Mouse (Mus musculus) heart, embryonic 16.5 days (tissue): ENCODE results near the gene Pkd1. TPM values are rescaled to one million over a fixed set of nuclear protein-coding genes. Genes with fewer than 3 reads are reported as not detected.
A peak's percentile ranks its signal among the peaks of the same experiment; 100 is the strongest.

Source experiments
- ATAC-seq: fragments of 200-750 bp; cut with Nextera tagmentation; replicated peaks from 2 replicates; pipeline ENCODE4 v1.8.0; 2017; ENCODE audit warnings: moderate number of reproducible peaks; ENCODE audit not compliant: insufficient read depth, low FRiP score; ENCODE audit errors: extremely low read depth
- H3K27ac ChIP-seq: fragments of 300-500 bp; sonication (generic); 2 replicates; pipeline ENCODE4 v1.5.1; 2014; ENCODE audit warnings: mild to moderate bottlenecking, low read length, control low read depth, moderate library complexity
- H3K27me3 ChIP-seq: fragments of 300-500 bp; sonication (generic); 2 replicates; pipeline ENCODE4 v1.6.1; 2014; ENCODE audit warnings: low read length, mixed read lengths; ENCODE audit not compliant: control insufficient read depth, insufficient read depth
- H3K36me3 ChIP-seq: fragments of 300-500 bp; sonication (generic); 2 replicates; pipeline ENCODE4 v1.6.1; 2014; ENCODE audit not compliant: control insufficient read depth, insufficient read depth
- H3K4me1 ChIP-seq: fragments of 300-500 bp; sonication (generic); 2 replicates; pipeline ENCODE4 v1.6.1; 2014; ENCODE audit warnings: low read length, mixed read lengths; ENCODE audit not compliant: control insufficient read depth, insufficient read depth
- H3K4me2 ChIP-seq: fragments of 300-500 bp; sonication (generic); 2 replicates; pipeline ENCODE4 v1.6.1; 2014; ENCODE audit warnings: low read depth, mild to moderate bottlenecking, control low read depth, low read length
- H3K4me3 ChIP-seq: fragments of 300-500 bp; sonication (generic); 2 replicates; pipeline ENCODE4 v1.5.1; 2014; ENCODE audit warnings: mild to moderate bottlenecking, control low read depth, low read length
- H3K9ac ChIP-seq: fragments of 300-500 bp; sonication (generic); 2 replicates; pipeline ENCODE4 v1.6.1; 2014; ENCODE audit warnings: low read length, control low read depth
- H3K9me3 ChIP-seq: fragments of 300-500 bp; sonication (generic); replicated peaks from 2 replicates; pipeline ENCODE4 v1.6.1; 2016; ENCODE audit warnings: low read length; ENCODE audit not compliant: control insufficient read depth
- WGBS: fragments of 180-500 bp; shearing (Covaris S2); extraction: QIAGEN DNeasy Blood & Tissue Kit; methylation state at CpG from one replicate; pipeline ENCODE4 v1.1.7; 2014; 5-methylcytosine and 5-hydroxymethylcytosine counted together
- polyA plus RNA-seq: library from polyadenylated mRNA; unstranded; fragments of >200 nt; fragmentation: Nextera tagmentation; extraction: Ambion mirVana; gene quantifications from 2 replicates; pipeline ENCODE4 v1.2.1, GENCODE M21; 2015

Gene Pkd1
- polyA plus RNA-seq, result 17.6 and 18.4 TPM in 2 replicates

- WGBS, result under 1% methylated on average over 72 of the region's 72 CpGs
- H3K27ac ChIP-seq, result peak within 1 kb of the TSS; percentile 93
- H3K4me1 ChIP-seq, result peaks cover 19% of the 10 kb centered on the region
- peak within 1 kb of the TSS; percentile 94 for H3K4me2 ChIP-seq
- ATAC-seq, result peak; percentile 97
- H3K27me3 ChIP-seq, result no peaks in the 10 kb centered on the region
- H3K4me3 ChIP-seq, result peak within 1 kb of the TSS; percentile 85
- H3K9ac ChIP-seq, result peak within 1 kb of the TSS; percentile 89
- no peaks in the 10 kb centered on the region for H3K9me3 ChIP-seq
- no peaks in the 10 kb centered on the region for H3K36me3 ChIP-seq
Measured at GRCm38 (mm10) chr17:24549618-24550415, at the start of gene Pkd1. Pkd1 (plus strand) TSS chr17:24549834.

- H3K9ac ChIP-seq, result no peak overlapping the region
- peaks cover 10% of the 10 kb centered on the region for H3K4me1 ChIP-seq
- 39% methylated on average over 11 of the region's 11 CpGs for WGBS
- no peak overlapping the region for H3K4me2 ChIP-seq
- no peaks in the 10 kb centered on the region for H3K36me3 ChIP-seq
- H3K9me3 ChIP-seq, result no peaks in the 10 kb centered on the region
- H3K4me3 ChIP-seq, result no peak overlapping the region
- no peak overlapping the region for H3K27ac ChIP-seq
- no peak for ATAC-seq
- H3K27me3 ChIP-seq, result no peaks in the 10 kb centered on the region
Measured at GRCm38 (mm10) chr17:24502208-24502607, 47.4 kb upstream of the Pkd1 start.

GRCm38 (mm10) chr17:24504085-24504484 lies 45.5 kb upstream of the Pkd1 start:
- Histone ChIP-seq H3K27me3 (no peaks in the 10 kb centered on the region), H3K27ac (no peak overlapping the region), H3K4me2 (no peak overlapping the region), H3K4me1 (peaks cover 10% of the 10 kb centered on the region), H3K9me3 (no peaks in the 10 kb centered on the region), H3K4me3 (no peak overlapping the region), H3K9ac (no peak overlapping the region), H3K36me3 (peaks cover 7% of the 10 kb centered on the region)
- WGBS, result 84% methylated on average over 10 of the region's 10 CpGs
- no peak for ATAC-seq

DNA sequence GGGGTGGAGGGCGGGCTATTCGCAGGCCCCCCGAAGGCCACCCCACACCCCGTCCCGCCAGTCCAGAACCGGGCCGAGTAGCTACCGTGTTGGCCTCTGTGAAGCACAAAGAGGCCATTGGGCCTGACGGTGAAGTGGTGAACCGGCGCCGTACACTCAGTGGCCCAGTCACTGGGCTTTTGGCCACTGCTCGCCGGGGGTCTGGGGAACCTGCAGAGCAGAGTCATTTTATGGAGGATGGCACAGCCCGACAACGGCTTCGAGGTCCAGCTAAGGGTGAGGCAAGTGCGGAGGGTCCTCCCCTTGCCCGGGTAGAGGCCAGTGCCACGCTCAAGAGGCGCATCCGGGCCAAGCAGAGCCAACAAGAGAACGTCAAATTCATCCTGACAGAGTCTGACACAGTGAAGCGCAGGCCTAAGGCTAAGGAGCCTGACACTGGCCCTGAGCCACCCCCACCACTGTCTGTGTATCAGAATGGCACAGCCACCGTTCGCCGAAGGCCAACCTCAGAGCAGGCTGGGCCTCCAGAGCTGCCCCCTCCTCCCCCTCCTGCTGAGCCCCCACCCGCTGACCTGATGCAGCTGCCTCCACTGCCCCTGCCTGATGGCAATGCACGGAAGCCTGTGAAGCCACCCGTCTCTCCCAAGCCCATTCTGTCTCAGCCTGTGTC lies 44.2 kb upstream of the Pkd1 start:
- Histone ChIP-seq H3K27ac (no peak overlapping the region), H3K27me3 (no peaks in the 10 kb centered on the region), H3K4me3 (no peak overlapping the region), H3K4me1 (peaks cover 10% of the 10 kb centered on the region), H3K9me3 (no peaks in the 10 kb centered on the region), H3K9ac (no peak overlapping the region), H3K4me2 (no peak overlapping the region), H3K36me3 (peaks cover 20% of the 10 kb centered on the region)
- WGBS, result 90% methylated on average over 30 of the region's 30 CpGs
- ATAC-seq, result no peak; the same call in 1 of the 2 replicates

DNA sequence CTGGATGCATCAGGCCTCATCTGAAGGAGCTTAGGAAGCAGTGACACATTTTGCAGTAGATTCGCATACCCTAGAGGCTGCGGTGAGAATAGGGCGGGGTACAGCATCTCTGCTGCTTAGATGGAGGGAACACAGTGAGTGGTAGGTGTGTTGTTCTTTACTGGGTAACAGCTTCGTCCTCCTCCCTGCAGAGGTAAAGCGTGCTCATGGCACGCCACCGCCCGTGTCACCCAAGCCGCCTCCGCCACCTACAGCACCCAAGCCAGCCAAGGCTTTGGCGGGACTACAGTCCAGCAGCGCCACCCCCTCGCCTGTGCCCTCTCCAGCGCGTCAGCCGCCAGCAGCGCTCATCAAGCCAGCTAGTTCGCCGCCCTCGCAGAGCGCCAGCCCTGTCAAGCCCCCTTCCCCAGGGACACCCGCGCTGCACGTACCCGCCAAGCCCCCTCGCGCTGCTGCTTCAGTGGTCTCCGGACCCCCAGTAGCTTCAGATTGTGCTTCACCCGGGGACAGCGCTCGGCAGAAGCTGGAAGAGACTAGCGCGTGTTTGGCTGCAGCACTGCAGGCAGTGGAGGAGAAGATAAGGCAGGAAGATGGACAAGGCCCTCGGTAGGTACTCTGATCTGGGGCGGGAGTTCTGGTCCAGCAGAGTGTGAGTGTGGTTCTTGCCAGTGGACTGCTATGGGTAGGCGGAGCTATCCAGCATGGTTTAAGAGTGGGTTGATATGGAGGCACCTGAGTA lies 43.1 kb upstream of the Pkd1 start:
- WGBS, result 16% methylated on average over 36 of the region's 36 CpGs
- peak overlapping the region; percentile 70 for H3K4me2 ChIP-seq
- peak overlapping the region; percentile 40 for H3K4me3 ChIP-seq
- no peaks in the 10 kb centered on the region for H3K27me3 ChIP-seq
- no peaks in the 10 kb centered on the region for H3K9me3 ChIP-seq
- peak overlapping the region; percentile 44 for H3K9ac ChIP-seq
- H3K27ac ChIP-seq, result no peak overlapping the region
- H3K4me1 ChIP-seq, result peaks cover 10% of the 10 kb centered on the region
- ATAC-seq, result no peak
- H3K36me3 ChIP-seq, result peaks cover 30% of the 10 kb centered on the region

DNA sequence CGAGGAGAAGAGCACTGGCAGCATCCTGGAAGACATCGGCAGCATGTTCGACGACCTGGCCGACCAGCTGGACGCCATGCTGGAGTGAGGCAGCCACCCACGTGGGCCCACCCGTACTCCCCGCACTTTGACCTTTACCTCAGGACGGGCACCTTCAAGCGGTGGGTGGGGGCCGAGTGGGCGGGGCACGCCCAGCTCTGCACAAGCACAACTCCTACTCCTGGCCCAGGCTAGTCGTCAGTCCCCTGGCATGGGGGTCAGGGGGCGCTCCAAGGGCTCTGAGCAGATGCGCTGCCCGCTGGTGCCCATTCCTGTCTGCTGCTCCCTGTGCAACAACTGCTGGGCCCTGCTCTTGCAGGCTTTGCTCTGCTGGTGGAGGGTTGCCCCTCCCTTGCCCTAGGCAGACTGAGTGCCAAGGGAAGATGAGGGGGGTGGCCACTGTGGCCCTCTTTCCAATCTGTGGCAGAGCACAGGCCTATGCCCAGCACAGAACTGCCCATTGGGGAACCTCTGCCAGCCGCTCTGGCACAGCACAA lies 42.4 kb upstream of the Pkd1 start:
- no peaks in the 10 kb centered on the region for H3K9me3 ChIP-seq
- peaks cover 36% of the 10 kb centered on the region for H3K36me3 ChIP-seq
- peaks cover 10% of the 10 kb centered on the region for H3K4me1 ChIP-seq
- ATAC-seq, result no peak
- no peaks in the 10 kb centered on the region for H3K27me3 ChIP-seq
- H3K9ac ChIP-seq, result no peak overlapping the region
- 45% methylated on average over 19 of the region's 19 CpGs for WGBS
- no peak overlapping the region; the same call in 1 of the 2 replicates for H3K4me2 ChIP-seq
- H3K27ac ChIP-seq, result no peak overlapping the region
- no peak overlapping the region for H3K4me3 ChIP-seq

- Histone ChIP-seq H3K4me2 (no peak overlapping the region), H3K36me3 (peaks cover 36% of the 10 kb centered on the region), H3K9me3 (no peaks in the 10 kb centered on the region), H3K27me3 (no peaks in the 10 kb centered on the region), H3K4me3 (no peak overlapping the region), H3K9ac (no peak overlapping the region), H3K4me1 (peaks cover 10% of the 10 kb centered on the region), H3K27ac (no peak overlapping the region)
- ATAC-seq, result no peak
- WGBS, result 81% methylated on average over 12 of the region's 12 CpGs
Measured at GRCm38 (mm10) chr17:24507806-24508460, 41.7 kb upstream of the Pkd1 start.

DNA sequence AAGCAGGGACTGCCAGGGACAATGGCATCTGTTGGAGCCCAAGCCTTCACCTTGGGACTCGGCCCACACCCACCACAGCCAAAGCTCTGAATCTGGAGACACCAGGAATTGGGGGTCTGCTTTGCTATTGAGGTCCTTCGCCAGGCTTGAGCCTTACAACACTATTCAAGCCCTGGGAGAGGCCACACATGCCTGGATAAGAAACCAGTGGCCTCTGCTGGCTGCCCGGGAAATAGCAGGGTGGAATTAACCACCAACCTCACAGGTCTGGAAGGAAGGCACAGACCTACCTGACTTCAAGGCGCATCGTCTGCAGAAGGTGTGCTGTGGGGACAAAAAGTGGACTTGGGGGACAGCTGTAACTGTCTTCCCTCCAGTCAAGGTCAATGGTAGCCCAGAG lies 36.0 kb upstream of the Pkd1 start:
- Histone ChIP-seq H3K36me3 (peaks cover 39% of the 10 kb centered on the region), H3K4me2 (peak overlapping the region; percentile 29; the same call in 1 of the 2 replicates), H3K4me3 (no peak overlapping the region)

More for the DNA sequence above, 36.0 kb upstream of the Pkd1 start:
- Histone ChIP-seq H3K9me3 (no peaks in the 10 kb centered on the region), H3K27ac (no peak overlapping the region), H3K9ac (no peak overlapping the region), H3K4me1 (no peaks in the 10 kb centered on the region), H3K27me3 (no peaks in the 10 kb centered on the region)
- WGBS, result 48% methylated on average over 5 of the region's 5 CpGs
- ATAC-seq, result peak; percentile 54
